ENCODE assay signal across 9 mouse cellular contexts in genomic region chr1:97038548-97038947, GRCm38 (mm10).
DNase-seq lines count a peak whose midpoint lies in the region; ATAC-seq and TF ChIP-seq lines count a peak whose summit lies in the region.
"Had no signal": no experiment of that assay in that cellular context is flagged by ENCODE, and none has a peak within 500 bp of the region (broad histone marks: within the 10 kb centered on the region; RNA-seq: fewer than 3 reads in every experiment).

No protein-coding gene starts in this region.

- ATAC-seq in heart, embryonic 11.5 days (replicated peaks; ENCODE audit: insufficient number of reproducible peaks, low FRiP score, low TSS enrichment): no peak
- ATAC-seq in lung, embryonic 14.5 days (ENCODE audit: insufficient read depth): no peak
- no peak for ATAC-seq in Patski

- H3K27me3 ChIP-seq in heart, adult 2 months (ENCODE audit: control insufficient read depth, insufficient read depth, low read length): no peaks in the 10 kb centered on the region
- H3K27me3 ChIP-seq in heart, embryonic 11.5 days (ENCODE audit: control insufficient read depth, insufficient read depth, low read length): no peaks in the 10 kb centered on the region
- no peaks in the 10 kb centered on the region for H3K27me3 ChIP-seq in lung, embryonic 14.5 days (ENCODE audit: insufficient read depth, low read length)
- no peaks in the 10 kb centered on the region for H3K27me3 ChIP-seq in Patski
- H3K27me3 ChIP-seq: neural tube, embryonic 13.5 days had no signal

- no peaks in the 10 kb centered on the region for H3K4me1 ChIP-seq in heart, adult 2 months (ENCODE audit: control insufficient read depth, insufficient read depth, low read length)
- H3K4me1 ChIP-seq in heart, embryonic 11.5 days (ENCODE audit: control insufficient read depth, insufficient read depth, low read length): no peaks in the 10 kb centered on the region
- H3K4me1 ChIP-seq in lung, embryonic 14.5 days (ENCODE audit: insufficient read depth): no peaks in the 10 kb centered on the region
- H3K4me1 ChIP-seq: neural tube, embryonic 13.5 days had no signal

- POLR2A ChIA-PET in Patski (lab: Charles Lee): no interaction called here

- in situ Hi-C loops in Patski (cut with MboI; ENCODE audit: low pct_unique_long_range_greater_than_20kb): loop anchor here (5.0 kb wide), 1 partner anchor 654 kb away; no protein-coding TSS in a partner anchor

- CTCF ChIA-PET in Patski (lab: Charles Lee): interaction anchor here (0.9 kb wide), 1 partner anchor 651 kb away, joined by 4 read pairs; no protein-coding TSS in a partner anchor

- H3K9me3 ChIP-seq in heart, embryonic 11.5 days (replicated peaks; ENCODE audit: control insufficient read depth, low read length): no peaks in the 10 kb centered on the region
- H3K9me3 ChIP-seq in lung, embryonic 14.5 days (ENCODE audit: low read depth, low read length): no peaks in the 10 kb centered on the region
- H3K9me3 ChIP-seq: neural tube, embryonic 13.5 days had no signal

- TF ChIP-seq POLR2A in heart, adult 2 months (IDR thresholded peaks at IDR 0.05; ENCODE audit: insufficient read depth, low read depth, low read length): no peak

- no peak overlapping the region for H3K4me3 ChIP-seq in heart, adult 2 months
- H3K4me3 ChIP-seq in heart, embryonic 11.5 days (ENCODE audit: low read depth, low read length): no peak overlapping the region
- no peak overlapping the region for H3K4me3 ChIP-seq in lung, embryonic 14.5 days (ENCODE audit: low read depth, low read length)
- H3K4me3 ChIP-seq: neural tube, embryonic 13.5 days had no signal

- H3K36me3 ChIP-seq in heart, adult 2 months (ENCODE audit: control insufficient read depth, insufficient read depth, low read length): no peaks in the 10 kb centered on the region
- H3K36me3 ChIP-seq in heart, embryonic 11.5 days (ENCODE audit: control insufficient read depth, insufficient read depth, low read length): no peaks in the 10 kb centered on the region
- H3K36me3 ChIP-seq in lung, embryonic 14.5 days (ENCODE audit: insufficient read depth): no peaks in the 10 kb centered on the region
- H3K36me3 ChIP-seq: neural tube, embryonic 13.5 days had no signal

- H3K4me2 ChIP-seq in heart, embryonic 11.5 days: no peak overlapping the region
- no peak overlapping the region for H3K4me2 ChIP-seq in lung, embryonic 14.5 days
- H3K4me2 ChIP-seq: neural tube, embryonic 13.5 days had no signal

- WGBS in heart, adult 2 months: 3% methylated on average over 2 of the region's 2 CpGs
- 14% methylated on average over 2 of the region's 2 CpGs for WGBS in heart, embryonic 11.5 days (ENCODE audit: insufficient replicate concordance)
- WGBS in lung, embryonic 14.5 days: 9% methylated on average over 2 of the region's 2 CpGs

- peak; percentile 64 for TF ChIP-seq CTCF in heart, adult 2 months (IDR thresholded peaks at IDR 0.05)
- TF ChIP-seq CTCF in lung, embryonic 14.5 days (IDR thresholded peaks at IDR 0.05; ENCODE audit: low read depth): peak; percentile 53
- peak; percentile 55 for TF ChIP-seq CTCF in Patski (IDR thresholded peaks at IDR 0.05)

- H3K79me2 ChIP-seq in heart, adult 2 months (replicated peaks; ENCODE audit: control insufficient read depth, insufficient read depth, low read length): no peaks in the 10 kb centered on the region

- no peak for TF ChIP-seq EP300 in heart, adult 2 months (IDR thresholded peaks at IDR 0.05; ENCODE audit: insufficient read depth, low read depth, low read length)

- no peak for DNase-seq in heart, adult 2 months
- peak; percentile 78 for DNase-seq in lung, embryonic 14.5 days
- no peak for DNase-seq in lung, adult 18-20 months
- no peak for DNase-seq in Patski (ENCODE audit: low read depth, low spot score)
- DNase-seq in hindlimb bud, embryonic 11.5 days (ENCODE audit: extremely low spot score, low read depth, low spot score): peak; percentile 3
- DNase-seq in gastrocnemius, adult 18-20 months (ENCODE audit: low spot score): no peak
- no peak for DNase-seq in adrenal gland, postnatal 4 days (ENCODE audit: low spot score in 2 of 2)

- no peak overlapping the region for H3K27ac ChIP-seq in heart, adult 2 months
- H3K27ac ChIP-seq in heart, embryonic 11.5 days (ENCODE audit: low read depth, low read length): no peak overlapping the region
- H3K27ac ChIP-seq in lung, embryonic 14.5 days (ENCODE audit: low read depth): no peak overlapping the region
- H3K27ac ChIP-seq: neural tube, embryonic 13.5 days had no signal

- H3K9ac ChIP-seq in heart, adult 2 months (ENCODE audit: low read depth, low read length): no peak overlapping the region
- H3K9ac ChIP-seq in heart, embryonic 11.5 days (ENCODE audit: low read depth, low read length): no peak overlapping the region
- H3K9ac ChIP-seq in lung, embryonic 14.5 days: no peak overlapping the region
- H3K9ac ChIP-seq: neural tube, embryonic 13.5 days had no signal

- intact Hi-C loops in heart, adult 2 months (cut with DNase I): loop anchor here (2.0 kb wide), 1 partner anchor 650 kb away; no protein-coding TSS in a partner anchor

Comparison
In these comparisons a context has a peak if more than half of its experiments do, and no peak if none do; other contexts are left out.
1. DNase-seq: peak in lung, embryonic 14.5 days (single experiment) and hindlimb bud, embryonic 11.5 days (single experiment); none in heart, adult 2 months (0 of 2), lung, adult 18-20 months (0 of 2), Patski (single experiment), gastrocnemius, adult 18-20 months (single experiment) and adrenal gland, postnatal 4 days (0 of 2).
2. Peak in every context shown above with its lines, with median percentiles within 50 percentile points of each other: CTCF ChIP-seq.